Mouse (Mus musculus): Measurements from ENCODE around the gene Tspan5.

DNA sequence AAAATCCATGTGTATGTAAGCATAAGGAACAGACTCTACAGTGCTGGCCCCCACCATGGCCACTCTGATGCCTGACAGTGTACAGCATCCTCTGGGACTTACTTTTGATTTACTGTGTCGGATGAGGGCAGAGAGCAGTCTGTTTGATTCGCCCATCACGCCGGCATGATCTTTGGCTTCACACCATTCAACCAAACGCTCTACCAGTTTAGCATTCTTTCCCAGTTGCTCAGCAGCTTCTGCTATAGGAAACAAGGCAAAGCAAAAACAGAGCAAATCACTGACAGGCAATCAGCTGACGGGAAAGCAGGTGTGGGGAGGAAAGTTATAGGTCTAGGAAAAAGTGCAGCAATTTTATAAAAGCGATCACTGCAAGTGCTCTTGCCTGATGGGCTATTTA is 213.2 kb downstream of the Tspan5 start:
- TF ChIP-seq CTCF (IDR thresholded peaks at IDR 0.05; ENCODE audit: low read depth, low read length) (no peak), POLR2A (IDR thresholded peaks at IDR 0.05; ENCODE audit: extremely low read depth, insufficient read depth, low read length) (no peak)

Data from liver, adult 2 months (tissue).